Mouse (Mus musculus) adrenal gland, adult (tissue): ENCODE measurements at regions not wholly inside any gene's neighbourhood (a gene's known extent, or its start where the extent isn't known, plus 50 kb on each side); places are given as distances from the start of the nearest gene placed in this dataset.
A peak's percentile ranks its signal among the peaks of the same experiment; 100 is the strongest.

Source experiments
- DNase-seq, 2 experiments: peaks; one replicate each; pipeline ENCODE4 v3.0.0; 2022 to 2023; ENCODE audit warnings: low spot score in 1 of 2; ENCODE audit not compliant: inconsistent age in 2 of 2

DNA sequence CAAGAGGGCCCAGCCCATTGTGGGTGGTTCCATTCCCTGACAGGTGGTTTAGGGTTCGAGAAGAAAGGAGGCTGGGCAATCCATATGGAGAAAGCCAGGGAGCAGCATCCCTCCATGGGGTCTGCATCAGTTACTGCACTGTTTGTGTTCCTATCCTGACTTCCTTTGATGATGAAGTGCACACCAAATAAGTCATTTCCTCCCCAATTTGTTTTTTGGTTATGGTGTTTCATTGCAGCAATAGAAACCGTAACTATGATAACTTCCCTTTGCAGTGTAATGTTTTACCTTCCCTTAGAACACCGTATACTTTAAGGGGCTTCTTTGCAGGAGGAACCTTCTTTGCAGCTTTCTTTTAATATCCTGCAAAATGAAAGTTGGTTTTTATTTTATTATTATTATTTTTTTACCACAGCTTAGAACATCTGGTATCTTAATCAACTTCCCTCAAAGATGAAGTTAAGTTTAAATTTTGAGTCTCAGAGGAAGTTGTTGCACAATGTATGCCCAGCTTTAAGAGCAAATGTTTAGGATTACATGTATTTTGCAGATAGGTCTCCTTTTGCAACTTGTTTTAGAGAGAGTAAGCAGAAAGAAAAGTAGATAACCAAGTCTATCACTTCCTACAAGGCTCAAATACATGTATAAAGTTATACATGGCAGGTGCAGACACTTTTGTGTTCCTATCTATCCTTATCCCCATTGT lies 1059.1 kb downstream of the Diaph2 start:
- DNase-seq, result no peak

DNA sequence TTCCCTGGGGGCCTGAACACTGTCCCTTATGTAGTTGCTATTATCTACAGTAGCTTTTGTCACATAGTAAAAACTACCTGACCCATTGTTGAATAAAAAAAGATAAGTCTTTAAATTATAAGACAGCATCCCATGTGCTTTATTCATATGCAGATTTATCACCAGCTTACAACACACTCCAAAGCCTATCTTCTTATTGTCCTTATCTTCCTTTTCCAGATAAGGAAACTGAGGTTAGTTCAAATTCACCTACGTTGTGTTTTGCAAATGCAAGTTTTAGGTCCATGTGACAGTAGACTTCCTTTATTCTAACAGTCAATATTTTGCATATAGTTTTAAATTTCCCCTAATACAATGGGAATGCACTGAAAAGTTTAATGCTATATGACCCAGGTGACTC lies 1069.4 kb downstream of the Diaph2 start:
- DNase-seq, result no peak

- DNase-seq, result no peak
Measured at GRCm38 (mm10) chrX:130819707-130820106, 1070.2 kb downstream of the Diaph2 start.

GRCm38 (mm10) chrX:130820168-130820567 lies 1070.6 kb downstream of the Diaph2 start:
- DNase-seq, result no peak

DNA sequence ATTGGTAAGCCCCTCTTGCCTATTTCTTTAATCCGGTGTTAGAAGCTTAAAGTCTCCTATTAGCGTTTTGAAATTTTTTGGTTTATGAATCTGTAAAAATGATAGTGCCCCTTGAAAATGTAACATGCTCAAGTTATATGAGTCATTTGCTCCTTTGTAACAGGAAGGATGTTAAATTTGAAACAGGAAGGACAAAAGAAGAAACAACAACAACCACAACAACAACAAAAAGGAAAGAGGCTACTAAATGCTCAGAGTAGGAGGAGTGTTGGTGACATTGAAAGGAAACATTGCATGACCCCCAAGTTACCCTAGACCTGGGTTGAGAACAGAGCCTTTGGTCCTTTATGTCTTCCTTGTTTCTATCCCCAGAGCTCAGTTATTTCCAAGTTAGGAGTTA lies 1074.4 kb downstream of the Diaph2 start:
- no peak for DNase-seq

DNA sequence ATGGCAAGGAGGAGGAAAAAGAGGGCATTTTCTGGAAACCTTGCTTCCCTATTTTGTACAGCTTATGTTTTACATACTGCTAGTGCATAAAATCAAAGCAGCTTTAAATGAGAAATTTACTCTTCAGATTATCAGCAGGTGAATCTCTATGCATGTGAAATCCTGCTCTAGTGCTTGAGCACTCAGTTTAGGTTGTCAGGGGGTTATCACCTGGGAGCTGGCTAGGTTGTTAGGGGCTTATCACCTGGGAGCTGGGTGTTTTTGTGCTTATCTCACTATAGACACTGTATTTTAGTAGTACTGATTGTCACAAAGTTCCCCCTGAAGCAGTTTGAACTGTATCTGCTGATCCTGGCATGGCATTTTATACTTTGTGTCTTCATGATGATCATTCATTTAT lies 1086.3 kb downstream of the Diaph2 start:
- DNase-seq, result no peak

DNA sequence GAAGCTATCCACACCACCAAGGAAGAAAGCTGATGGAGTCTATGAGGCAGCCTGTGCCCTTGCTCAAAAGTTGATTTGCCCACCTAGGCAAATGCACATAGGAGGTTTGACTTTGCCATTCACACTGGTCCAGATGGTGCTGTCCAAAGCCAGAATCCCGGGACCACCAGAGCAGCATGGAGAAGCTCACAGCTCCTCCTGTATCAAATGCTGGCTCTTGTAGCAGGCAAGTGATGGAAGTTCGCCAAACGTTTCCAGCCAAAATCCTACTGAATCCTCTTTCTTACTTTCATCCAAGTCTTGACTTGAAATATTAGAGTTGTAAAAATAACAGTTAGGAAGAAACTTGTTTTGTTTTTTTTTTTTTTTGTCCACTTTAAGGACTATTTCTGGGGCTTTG lies 1093.6 kb downstream of the Diaph2 start:
- no peak for DNase-seq

DNA sequence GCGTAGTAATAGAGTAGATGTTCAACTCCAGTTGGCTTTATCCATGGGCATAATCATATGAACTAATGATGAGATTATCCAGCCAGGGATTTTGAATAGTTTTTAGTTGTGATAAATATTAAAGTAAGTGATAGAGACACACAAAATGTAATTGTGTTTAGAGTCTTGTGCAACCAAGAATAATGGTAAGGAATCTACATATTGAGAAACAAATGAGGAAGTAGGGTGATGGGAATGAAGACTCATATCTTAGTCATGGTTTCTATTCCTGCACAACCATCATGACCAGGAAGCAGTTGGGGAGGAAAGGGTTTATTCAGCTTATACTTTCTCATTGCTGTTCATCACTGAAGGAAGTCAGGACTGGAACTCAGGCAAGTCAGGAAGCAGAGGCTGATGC lies 1117.0 kb downstream of the Diaph2 start:
- no peak for DNase-seq

DNA sequence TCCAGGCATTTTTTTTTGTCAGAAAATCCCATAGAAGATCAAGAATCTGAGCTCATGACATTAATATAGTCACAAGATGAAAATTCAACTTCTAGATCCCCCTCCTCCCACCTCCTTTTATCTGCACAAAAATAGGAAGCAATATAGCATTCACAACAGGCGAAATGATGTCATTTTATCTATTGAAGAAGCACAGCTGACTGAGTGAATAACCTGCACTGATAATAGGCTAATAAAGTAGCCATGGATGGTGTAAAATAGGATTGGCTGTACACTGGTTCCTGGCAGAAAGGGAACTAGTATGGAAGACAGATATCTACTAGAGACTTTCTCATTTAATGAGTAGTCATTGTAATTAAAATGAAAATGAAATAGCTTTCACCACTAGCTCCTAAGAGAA lies 1124.6 kb downstream of the Diaph2 start:
- no peak for DNase-seq

DNA sequence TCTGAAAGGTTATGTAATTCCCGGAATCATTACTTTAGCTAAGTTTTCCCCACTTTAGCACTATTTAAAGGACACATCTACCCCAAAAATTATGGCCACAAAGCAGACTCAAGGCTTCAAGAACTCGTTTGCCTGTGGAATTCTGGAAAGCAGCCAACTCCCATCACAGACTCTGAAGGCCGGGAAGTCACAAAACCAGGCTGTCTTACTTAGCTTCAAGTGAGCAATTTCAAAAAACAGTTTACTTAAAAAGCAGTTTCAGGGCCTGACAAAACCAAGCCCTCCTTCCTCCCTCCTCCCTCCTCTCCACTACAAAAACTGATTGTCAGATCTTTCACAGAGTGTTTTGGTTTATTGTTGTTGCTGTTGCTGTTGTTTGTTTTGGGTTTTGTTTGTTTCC lies 1125.7 kb downstream of the Diaph2 start:
- DNase-seq, result peak; percentile 4 to 69

DNA sequence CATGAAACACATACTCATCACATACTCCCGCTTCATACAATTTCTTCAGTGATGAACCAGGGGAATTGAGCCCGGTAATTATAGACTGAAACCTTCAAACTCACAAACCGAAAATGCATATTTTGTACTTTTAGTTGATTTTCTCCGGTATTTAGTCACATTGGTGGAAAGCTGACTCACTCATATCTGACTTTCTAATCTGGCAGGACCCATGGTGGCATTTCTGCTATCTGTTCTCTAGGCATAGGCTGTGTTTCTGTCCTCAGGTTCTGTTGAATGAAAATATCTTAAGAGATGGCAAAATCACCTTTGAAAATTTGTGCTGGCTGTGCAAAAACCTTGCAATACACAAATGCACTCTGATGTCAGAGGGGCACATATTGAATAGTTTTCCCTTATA lies 1126.6 kb downstream of the Diaph2 start:
- no peak for DNase-seq
